Mouse (Mus musculus): ENCODE measurements around the gene Cerkl.

GRCm38 (mm10) chr2:79372154-79372467, 84.5 kb downstream of the Cerkl start:
- TF ChIP-seq CTCF (IDR thresholded peaks at IDR 0.05; ENCODE audit: extremely low read depth, insufficient read length, insufficient replicate concordance, low read depth, low read length), result no peak
- TF ChIP-seq POLR2A (IDR thresholded peaks at IDR 0.05; ENCODE audit: low read depth, low read length), result no peak
